Mouse (Mus musculus): Measurements from ENCODE around the gene Pramef17. TPM values are rescaled to one million over a fixed set of nuclear protein-coding genes. Genes with fewer than 3 reads are reported as not detected.

Gene Pramef17
- polyA plus RNA-seq (2012; rRNA removed) = not detected in 2 replicates

DNA sequence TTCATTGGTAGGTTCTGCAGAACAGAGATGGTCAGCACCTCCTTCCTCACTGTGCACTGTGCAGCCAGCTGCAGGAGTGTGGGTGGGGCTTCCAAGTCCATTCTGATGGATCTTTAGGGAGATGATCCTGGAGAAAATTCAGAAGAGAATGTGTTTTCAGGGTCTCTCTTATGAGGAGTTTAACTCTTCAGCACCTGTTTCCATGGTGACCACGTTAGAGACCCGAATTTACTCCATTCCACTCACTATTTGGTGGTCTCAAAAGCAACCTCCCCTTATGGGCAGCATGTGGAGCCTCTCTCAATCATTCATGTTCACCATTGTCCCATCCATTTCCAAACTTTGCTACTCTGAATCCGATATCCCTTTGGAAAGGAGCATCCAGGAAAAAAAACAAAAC, at the start of gene Pramef17:
TSS of gene Pramef17 (minus strand) at position 101 of the 400 bp plus-strand sequence.

DNA sequence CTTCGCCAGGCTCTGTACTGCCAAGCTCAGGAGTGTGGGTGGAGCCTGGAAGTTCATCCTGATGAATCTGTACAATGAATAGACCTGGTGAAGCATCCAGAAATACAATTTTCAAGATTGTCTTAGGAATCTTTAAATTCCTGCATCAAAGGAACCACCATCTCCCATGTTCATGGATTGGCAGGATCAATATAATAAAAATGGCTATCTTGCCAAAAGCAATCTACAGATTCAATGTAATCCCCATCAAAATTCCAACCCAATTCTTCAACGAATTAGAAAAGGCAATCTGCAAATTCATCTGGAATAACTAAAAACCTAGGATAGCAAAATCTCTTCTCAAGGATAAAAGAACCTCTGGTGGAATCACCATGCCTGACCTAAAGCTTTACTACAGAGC, 27.3 kb downstream of the Pramef17 start, which contains the start of gene Gm13101:
TSS of gene Gm13101 (minus strand) at position 101 of the 400 bp plus-strand sequence.

DNA sequence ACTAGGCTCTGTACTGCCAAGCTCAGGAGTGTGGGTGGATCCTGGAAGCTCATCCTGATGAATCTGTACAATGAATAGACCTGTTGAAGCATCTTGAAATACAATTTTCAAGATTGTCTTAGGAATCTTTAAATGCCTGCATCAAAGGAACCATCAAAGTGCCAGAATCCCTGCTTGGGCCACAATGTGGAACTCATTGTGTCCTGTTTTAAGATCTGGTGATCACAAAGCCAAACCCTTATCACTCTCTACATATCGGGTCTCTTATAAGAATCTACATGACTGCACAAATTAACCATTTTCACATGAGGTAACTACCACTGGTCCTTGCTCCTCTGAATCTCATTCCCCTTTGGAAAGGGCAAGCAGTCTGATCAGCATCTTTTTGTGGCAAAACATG, 43.3 kb downstream of the Pramef17 start, which contains the start of gene Pramef25:
TSS of gene Pramef25 (minus strand) at position 101 of the 400 bp plus-strand sequence.

Other genes with a start within 250 kb of the Pramef17 start
- gene Gm13023, start 205.0 kb downstream of the Pramef17 start, polyA plus RNA-seq (2012; rRNA removed) = not detected in 2 replicates
- gene Gm13084, start 178.3 kb downstream of the Pramef17 start, polyA plus RNA-seq (2012; rRNA removed) = not detected in 2 replicates
- not detected in 2 replicates for gene Gm13103, start 147.9 kb downstream of the Pramef17 start, polyA plus RNA-seq (2012; rRNA removed)
- gene Pramef6, start 94.0 kb downstream of the Pramef17 start, polyA plus RNA-seq (2012; rRNA removed) = not detected in 2 replicates
- gene Pramef25, start 43.4 kb downstream of the Pramef17 start, polyA plus RNA-seq (2012; rRNA removed) = not detected in 2 replicates
- gene Gm13101, start 27.4 kb downstream of the Pramef17 start, polyA plus RNA-seq (2012; rRNA removed) = not detected in 2 replicates
- gene Pramel4, start 64.8 kb upstream of the Pramef17 start, polyA plus RNA-seq (2012; rRNA removed) = not detected in 2 replicates
- gene Gm13102, start 112.1 kb upstream of the Pramef17 start, polyA plus RNA-seq (2012; rRNA removed) = not detected in 2 replicates
- not detected in 2 replicates for gene Oog3, start 168.3 kb upstream of the Pramef17 start, polyA plus RNA-seq (2012; rRNA removed)
- gene Oog2, start 196.3 kb upstream of the Pramef17 start, polyA plus RNA-seq (2012; rRNA removed) = not detected in 2 replicates
- gene C87977, start 218.9 kb upstream of the Pramef17 start, polyA plus RNA-seq (2012; rRNA removed) = not detected in 2 replicates

All from central nervous system, embryonic 14 days (tissue).